Mouse (Mus musculus): ENCODE measurements around the gene Usp1. TPM values are rescaled to one million over a fixed set of nuclear protein-coding genes. Genes with fewer than 3 reads are reported as not detected.
"Not testable (repeated sequence)": the region's sequence is repeated elsewhere in the genome, so short reads cannot be mapped to it uniquely, and the experiment has no call there.

Gene Usp1
- total RNA-seq, 2 experiments from 2014 or later: 26.3 to 26.6 TPM

DNA sequence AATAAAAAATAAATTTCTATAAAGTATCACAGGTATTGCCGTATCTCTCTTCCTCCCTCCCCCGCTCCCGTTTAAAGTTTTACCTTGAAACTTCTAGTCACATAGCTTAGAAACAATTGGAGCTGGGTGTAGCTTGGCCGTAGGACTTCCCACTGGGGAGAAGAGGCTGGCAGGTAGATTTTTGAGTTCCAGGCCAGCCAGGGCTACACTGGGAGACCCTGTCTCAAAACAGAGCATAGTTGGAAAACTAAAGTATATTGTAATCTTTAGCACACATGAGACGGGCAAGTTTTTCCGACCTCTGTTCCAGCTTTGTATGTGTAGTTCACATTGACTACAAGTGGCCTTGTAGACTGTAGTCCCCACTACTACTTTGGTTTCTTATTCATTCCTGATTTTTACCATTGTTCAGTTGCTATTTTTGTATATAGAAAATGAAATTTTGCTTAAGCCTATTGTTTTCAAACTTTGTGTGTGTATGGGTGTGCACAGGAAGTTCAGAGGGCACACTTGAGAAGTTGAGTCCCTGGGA lies 1.7 kb downstream of the Usp1 start:
- Histone ChIP-seq H3K4me3 (no peak overlapping the region), H3K27ac (no peak overlapping the region)
- no peak for DNase-seq (ENCODE audit: low spot score in 2 of 2)
- no peak for TF ChIP-seq CTCF (conservative IDR thresholded peaks at IDR 0.05)

DNA sequence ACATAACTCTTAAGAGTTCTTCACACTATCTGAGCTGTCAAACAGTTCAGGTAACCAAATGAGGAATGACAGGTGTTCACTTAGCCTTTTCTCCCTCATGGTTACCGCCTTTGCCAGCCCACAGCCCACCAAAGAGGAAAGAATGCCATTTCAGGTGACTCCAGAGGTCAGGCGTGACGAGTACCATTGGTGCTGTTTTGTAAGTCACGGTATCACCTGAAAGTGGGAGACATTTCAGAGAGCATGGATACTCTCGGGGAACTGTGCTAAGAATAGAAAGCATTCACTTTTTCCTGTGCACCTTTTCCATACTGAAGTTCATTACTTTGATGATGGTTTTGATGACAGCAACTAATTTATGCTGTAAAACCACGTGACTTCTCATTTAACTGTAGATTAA lies 12.4 kb downstream of the Usp1 start:
- no peak for DNase-seq (ENCODE audit: low spot score in 2 of 2)
- H3K27ac ChIP-seq: no peak overlapping the region
- no peak for TF ChIP-seq CTCF (conservative IDR thresholded peaks at IDR 0.05)
- no peak overlapping the region for H3K4me3 ChIP-seq

DNA sequence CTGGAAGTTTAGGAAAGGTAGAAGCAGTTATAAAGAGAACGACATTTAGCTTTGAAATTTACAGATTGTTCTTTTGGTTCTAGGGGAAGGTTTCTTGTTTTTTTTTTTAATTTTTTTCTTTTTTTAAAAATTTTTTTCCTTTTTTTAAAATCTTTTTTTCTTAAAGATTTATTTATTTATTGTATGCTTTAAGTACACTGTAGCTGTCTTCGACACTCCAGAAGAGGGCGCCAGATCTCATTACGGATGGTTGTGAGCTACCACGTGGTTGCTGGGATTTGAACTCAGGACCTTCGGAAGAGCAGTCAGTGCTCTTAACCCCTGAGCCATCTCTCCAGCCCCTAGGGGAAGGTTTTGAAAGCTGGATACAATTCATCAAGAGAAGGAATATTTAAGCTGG lies 14.6 kb downstream of the Usp1 start:
- DNase-seq (ENCODE audit: low spot score in 2 of 2); H3K4me3 ChIP-seq; H3K27ac ChIP-seq: not testable (repeated sequence)
- peak; percentile 62 for TF ChIP-seq CTCF (conservative IDR thresholded peaks at IDR 0.05)

DNA sequence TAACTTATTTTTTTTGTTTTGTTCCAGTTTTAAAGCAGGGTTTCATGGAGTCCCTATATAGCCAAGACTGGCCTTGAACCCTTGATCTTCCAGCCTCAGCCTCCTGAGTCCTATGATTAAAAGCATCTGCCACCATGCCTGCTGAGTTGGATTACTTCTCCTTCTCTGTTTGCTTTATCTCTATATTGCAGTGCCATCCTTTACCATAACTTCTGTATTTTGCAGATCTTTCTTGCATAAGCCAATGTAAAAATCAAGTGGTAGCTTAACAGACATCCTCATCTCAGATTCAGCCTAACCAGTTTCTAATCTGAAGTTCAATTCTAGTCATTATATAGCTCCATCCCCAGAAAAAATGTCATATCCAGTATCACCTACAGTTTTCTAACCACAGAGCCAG lies 27.0 kb downstream of the Usp1 start:
- TF ChIP-seq CTCF (conservative IDR thresholded peaks at IDR 0.05): no peak
- Histone ChIP-seq H3K27ac (no peak overlapping the region), H3K4me3 (no peak overlapping the region)
- no peak for DNase-seq (ENCODE audit: low spot score in 2 of 2)

DNA sequence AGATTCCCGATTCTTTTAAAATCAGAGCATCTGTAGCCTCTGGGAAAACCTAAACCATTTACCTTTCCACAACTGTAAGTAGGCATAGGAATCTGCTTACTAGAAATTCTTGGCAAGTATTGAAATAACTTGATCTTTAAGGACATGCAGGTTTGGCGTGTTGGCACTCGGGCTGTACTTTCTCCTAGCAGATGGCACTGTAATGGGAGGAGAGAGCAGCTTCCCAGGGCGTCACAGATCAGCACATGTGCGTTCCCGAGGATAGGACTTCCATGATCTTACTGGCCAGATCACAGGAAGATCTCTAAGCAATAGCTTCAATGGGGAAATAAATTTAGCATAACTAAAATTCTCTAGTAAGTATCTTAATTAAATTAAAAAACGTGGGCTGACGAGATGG lies 32.4 kb downstream of the Usp1 start:
- Histone ChIP-seq H3K4me3 (no peak overlapping the region), H3K27ac (no peak overlapping the region)
- no peak for TF ChIP-seq CTCF (conservative IDR thresholded peaks at IDR 0.05)
- no peak for DNase-seq (ENCODE audit: low spot score in 2 of 2)

DNA sequence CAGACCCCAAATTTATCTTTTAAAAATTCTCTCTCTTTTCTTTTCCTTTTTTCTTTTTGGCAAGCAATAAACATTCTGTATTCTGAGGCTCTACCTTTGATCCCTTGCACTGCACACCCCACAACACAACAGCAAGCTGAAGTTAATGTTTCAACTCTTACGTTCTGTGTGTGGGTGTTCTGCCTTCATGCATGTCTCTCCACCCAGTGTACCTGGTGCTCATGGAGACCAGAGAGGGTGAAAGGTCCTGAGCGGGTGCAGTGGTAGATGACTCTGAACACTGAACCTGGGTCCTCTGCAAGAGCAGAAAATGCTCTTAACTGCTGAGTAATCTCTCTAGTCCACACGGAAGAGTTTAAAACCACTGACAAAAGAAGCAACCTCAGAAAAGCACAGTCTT lies 36.6 kb downstream of the Usp1 start:
- H3K27ac ChIP-seq: no peak overlapping the region
- no peak for DNase-seq (ENCODE audit: low spot score in 2 of 2)
- no peak overlapping the region for H3K4me3 ChIP-seq
- TF ChIP-seq CTCF (conservative IDR thresholded peaks at IDR 0.05): no peak

DNA sequence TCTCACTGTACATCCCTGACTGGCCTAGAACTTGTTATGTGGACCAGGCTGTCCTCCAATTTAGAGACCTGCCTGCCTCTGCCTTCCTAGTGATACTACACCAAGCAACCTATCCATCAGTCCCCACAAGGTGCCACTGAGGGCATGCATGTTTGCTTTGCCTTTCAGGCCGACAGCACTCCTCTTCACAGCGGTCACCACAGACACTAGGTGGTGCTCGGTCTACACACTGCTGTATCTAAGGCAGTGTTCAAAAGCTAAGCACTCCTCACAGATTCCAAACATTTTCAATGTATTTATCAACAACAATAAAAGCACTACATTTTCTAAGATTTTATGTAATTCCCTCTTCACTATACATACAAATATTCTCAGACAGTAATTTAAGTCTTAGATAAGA lies 46.3 kb downstream of the Usp1 start:
- H3K4me3 ChIP-seq: no peak overlapping the region
- TF ChIP-seq CTCF (conservative IDR thresholded peaks at IDR 0.05): peak; percentile 68

DNA sequence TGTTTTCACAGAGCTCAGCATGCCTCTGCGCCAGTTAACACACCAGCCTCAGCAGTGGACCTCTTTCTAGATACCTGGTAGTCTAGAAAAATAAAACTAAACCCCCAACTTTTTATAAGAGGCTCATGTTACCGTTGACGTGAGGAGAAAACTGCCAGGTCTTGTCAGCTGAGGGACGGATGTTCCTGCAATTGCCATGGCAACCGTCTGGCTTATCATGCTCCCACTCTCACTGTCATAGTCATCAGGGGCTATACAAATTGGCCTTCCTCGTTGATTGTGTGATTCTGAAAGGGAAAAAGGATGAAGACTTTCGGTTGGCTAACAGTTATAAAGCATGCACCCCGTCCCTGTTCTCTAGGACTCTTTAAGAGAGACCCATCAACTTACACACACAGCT lies 52.1 kb downstream of the Usp1 start:
- Histone ChIP-seq H3K4me3 (no peak overlapping the region), H3K27ac (peak overlapping the region; percentile 70)
- peak; percentile 37 to 58 for DNase-seq (ENCODE audit: low spot score in 2 of 2)
- TF ChIP-seq CTCF (conservative IDR thresholded peaks at IDR 0.05): no peak

More for the DNA sequence above, 46.3 kb downstream of the Usp1 start:
- no peak for DNase-seq (ENCODE audit: low spot score in 2 of 2)
- H3K27ac ChIP-seq: no peak overlapping the region

DNA sequence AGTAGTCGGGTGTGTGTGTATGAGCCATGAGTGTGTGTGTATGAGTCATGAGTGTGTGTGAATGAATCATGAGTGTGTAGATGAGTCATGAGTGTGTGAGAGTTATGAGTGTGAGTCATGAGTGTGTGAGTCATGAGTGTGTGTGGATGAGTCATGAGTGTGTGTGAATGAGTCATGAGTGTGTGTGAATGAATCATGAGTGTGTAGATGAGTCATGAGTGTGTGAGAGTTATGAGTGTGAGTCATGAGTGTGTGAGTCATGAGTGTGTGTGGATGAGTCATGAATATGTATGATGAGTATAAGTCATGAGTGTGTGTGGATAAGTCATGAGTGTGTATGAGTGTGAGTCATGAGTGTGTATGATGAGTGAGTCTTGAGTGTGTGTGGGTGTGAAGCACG lies 54.7 kb downstream of the Usp1 start:
- not testable (repeated sequence) for H3K4me3 ChIP-seq; DNase-seq (ENCODE audit: low spot score in 2 of 2); H3K27ac ChIP-seq

DNA sequence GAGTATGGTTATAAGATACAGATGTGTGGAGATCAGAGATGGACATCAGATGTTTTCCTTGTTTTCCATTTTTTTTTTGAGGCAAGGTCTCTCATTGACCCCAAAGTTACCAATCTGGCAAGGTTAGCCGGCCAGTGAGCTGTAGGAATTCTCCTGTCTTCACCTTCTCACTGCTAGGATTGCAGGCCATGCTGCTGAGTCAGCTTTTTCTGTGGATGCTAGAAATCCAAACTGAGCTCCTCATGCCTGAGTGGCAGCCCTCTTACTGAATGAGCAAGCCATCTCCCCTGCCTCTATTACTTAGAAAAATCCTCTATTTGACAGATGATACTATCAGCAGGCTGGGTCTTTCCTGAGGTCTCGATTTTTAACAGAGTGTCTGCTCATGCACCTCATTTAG lies 55.1 kb downstream of the Usp1 start:
- Histone ChIP-seq H3K27ac (peak overlapping the region; percentile 60; the same call in 1 of the 2 replicates), H3K4me3 (no peak overlapping the region)
- no peak for DNase-seq (ENCODE audit: low spot score in 2 of 2)
- no peak for TF ChIP-seq CTCF (conservative IDR thresholded peaks at IDR 0.05)

DNA sequence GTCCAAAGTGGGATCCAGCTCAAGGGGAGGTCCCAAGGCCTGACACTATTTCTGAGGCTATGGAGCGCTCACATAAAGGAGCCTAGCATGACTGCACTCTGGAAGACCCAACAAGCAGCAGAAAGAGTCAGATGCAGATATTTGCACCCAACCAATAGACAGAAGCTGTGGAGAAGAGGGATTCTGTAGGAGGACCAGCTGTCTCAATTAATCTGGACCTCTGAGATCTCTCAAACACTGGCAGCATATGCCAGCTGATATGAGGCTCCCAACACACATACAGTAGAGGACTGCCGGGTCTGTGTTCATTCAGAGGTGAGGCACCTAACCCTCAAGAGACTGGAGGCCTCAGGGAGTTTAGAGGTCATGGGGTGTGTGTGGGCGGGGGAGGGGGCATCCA lies 56.4 kb downstream of the Usp1 start:
- peak in 1 of 2 experiments; percentile 42 for DNase-seq (ENCODE audit: low spot score in 2 of 2)
- H3K27ac ChIP-seq: peak overlapping the region; percentile 60
- H3K4me3 ChIP-seq: not testable (repeated sequence)

DNA sequence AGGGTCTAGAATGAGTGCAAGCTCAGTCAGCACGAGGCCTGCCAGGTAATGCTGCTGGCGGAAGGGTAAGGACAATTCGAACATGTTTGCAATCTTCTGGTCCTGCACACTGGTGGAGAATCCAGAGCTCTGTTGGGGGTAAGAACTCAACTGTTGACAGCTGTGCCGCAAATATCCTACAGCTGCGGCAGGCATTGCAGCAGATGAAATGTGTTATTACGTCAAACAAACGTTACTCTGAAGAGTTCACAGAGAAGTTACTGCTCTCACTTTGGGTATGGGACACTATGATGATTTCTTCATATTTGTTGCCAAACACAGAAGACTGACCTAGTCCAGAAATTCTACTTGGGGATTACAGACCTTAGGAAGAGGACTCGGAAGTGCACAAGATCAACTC lies 61.1 kb downstream of the Usp1 start:
- H3K27ac ChIP-seq: no peak overlapping the region
- no peak for DNase-seq (ENCODE audit: low spot score in 2 of 2)
- TF ChIP-seq CTCF (conservative IDR thresholded peaks at IDR 0.05): no peak
- no peak overlapping the region for H3K4me3 ChIP-seq

Other genes starting within 250 kb of the Usp1 start
- not detected for gene L1td1, start 197.1 kb upstream of the Usp1 start, total RNA-seq (2021)
- gene Kank4, start 106.3 kb upstream of the Usp1 start, total RNA-seq (2021): 1 to 10 TPM; 2.5 to 3.0 TPM
- gene I0C0044D17Rik, start 100.0 kb upstream of the Usp1 start, total RNA-seq (2021): not detected
- not detected for gene Angptl3, start 107.1 kb downstream of the Usp1 start, total RNA-seq (2021)
- gene Dock7, start 197.1 kb downstream of the Usp1 start, total RNA-seq (2021): 10 to 100 TPM; 31.2 to 39.7 TPM